Comparison of ENCODE assay signal across 10 mouse cellular contexts in genomic region chr10:75222611-75222998, GRCm38 (mm10). TPM values are rescaled to one million over a fixed set of nuclear protein-coding genes. Genes with fewer than 3 reads are reported as not detected.
A peak's percentile ranks its signal among the peaks of the same experiment; 100 is the strongest.
DNase-seq lines count a peak whose midpoint lies in the region; ATAC-seq lines count a peak whose summit lies in the region.
"Had no signal": no experiment of that assay in that cellular context is flagged by ENCODE, and none has a peak within 500 bp of the region (broad histone marks: within the 10 kb centered on the region; RNA-seq: fewer than 3 reads in every experiment).

No protein-coding gene starts in this region.

- no peaks in the 10 kb centered on the region for H3K27me3 ChIP-seq in lung, embryonic 16.5 days (ENCODE audit: control insufficient read depth, insufficient read depth, low read depth, low read length)
- no peaks in the 10 kb centered on the region for H3K27me3 ChIP-seq in midbrain, embryonic 14.5 days (ENCODE audit: control insufficient read depth, insufficient read depth, low read length)
- H3K27me3 ChIP-seq in forebrain, embryonic 14.5 days (replicated peaks; ENCODE audit: control insufficient read depth, insufficient read depth, low read length), result no peaks in the 10 kb centered on the region
- H3K27me3 ChIP-seq: hindbrain, embryonic 12.5 days; midbrain, embryonic 12.5 days had no signal

- H3K36me3 ChIP-seq in lung, embryonic 16.5 days (ENCODE audit: control insufficient read depth, insufficient read depth, low read length), result no peaks in the 10 kb centered on the region
- H3K36me3 ChIP-seq in midbrain, embryonic 14.5 days (ENCODE audit: control insufficient read depth, insufficient read depth, low read length), result no peaks in the 10 kb centered on the region
- H3K36me3 ChIP-seq in forebrain, embryonic 14.5 days (ENCODE audit: control insufficient read depth, insufficient read depth, low read length), result no peaks in the 10 kb centered on the region
- H3K36me3 ChIP-seq: hindbrain, embryonic 12.5 days; midbrain, embryonic 12.5 days had no signal

- 49% methylated on average over 5 of the region's 5 CpGs for WGBS in lung, embryonic 16.5 days
- 83% methylated on average over 5 of the region's 5 CpGs for WGBS in midbrain, embryonic 14.5 days
- WGBS in forebrain, embryonic 14.5 days, result 87% methylated on average over 5 of the region's 5 CpGs

- H3K9ac ChIP-seq in lung, embryonic 16.5 days (ENCODE audit: low read length), result no peak overlapping the region
- no peak overlapping the region for H3K9ac ChIP-seq in midbrain, embryonic 14.5 days (replicated peaks; ENCODE audit: low read length)
- no peak overlapping the region for H3K9ac ChIP-seq in forebrain, embryonic 14.5 days (ENCODE audit: low read length)
- H3K9ac ChIP-seq: hindbrain, embryonic 12.5 days; midbrain, embryonic 12.5 days had no signal

- no peak overlapping the region for H3K4me2 ChIP-seq in lung, embryonic 16.5 days (ENCODE audit: low read depth, low read length)
- H3K4me2 ChIP-seq in midbrain, embryonic 14.5 days (ENCODE audit: low read length), result no peak overlapping the region
- H3K4me2 ChIP-seq in forebrain, embryonic 14.5 days (ENCODE audit: low read length), result no peak overlapping the region
- H3K4me2 ChIP-seq: hindbrain, embryonic 12.5 days; midbrain, embryonic 12.5 days had no signal

- no peaks in the 10 kb centered on the region for H3K9me3 ChIP-seq in lung, embryonic 16.5 days (ENCODE audit: control insufficient read depth, low read length)
- no peaks in the 10 kb centered on the region for H3K9me3 ChIP-seq in midbrain, embryonic 14.5 days (ENCODE audit: control insufficient read depth, low read length)
- no peaks in the 10 kb centered on the region for H3K9me3 ChIP-seq in forebrain, embryonic 14.5 days (replicated peaks; ENCODE audit: control insufficient read depth, low read length)
- H3K9me3 ChIP-seq: hindbrain, embryonic 12.5 days; midbrain, embryonic 12.5 days had no signal

- peaks cover 28% of the 10 kb centered on the region for H3K4me1 ChIP-seq in lung, embryonic 16.5 days (replicated peaks; ENCODE audit: control insufficient read depth, insufficient read depth, low read length)
- no peaks in the 10 kb centered on the region for H3K4me1 ChIP-seq in midbrain, embryonic 14.5 days (ENCODE audit: control insufficient read depth, insufficient read depth, low read length)
- no peaks in the 10 kb centered on the region for H3K4me1 ChIP-seq in forebrain, embryonic 14.5 days (ENCODE audit: control insufficient read depth, insufficient read depth, low read length)

- peak; percentile 69; the same call in 1 of the 2 replicates for ATAC-seq in lung, embryonic 16.5 days (ENCODE audit: low read depth)
- ATAC-seq in midbrain, embryonic 14.5 days (ENCODE audit: low FRiP score, low TSS enrichment), result no peak
- ATAC-seq in forebrain, embryonic 14.5 days, result no peak

- peak overlapping the region; percentile 58 for H3K27ac ChIP-seq in lung, embryonic 16.5 days (ENCODE audit: low read length)
- no peak overlapping the region for H3K27ac ChIP-seq in midbrain, embryonic 14.5 days (replicated peaks; ENCODE audit: low read depth, low read length)
- H3K27ac ChIP-seq in forebrain, embryonic 14.5 days (ENCODE audit: low read depth, low read length), result no peak overlapping the region
- H3K27ac ChIP-seq: hindbrain, embryonic 12.5 days; midbrain, embryonic 12.5 days had no signal

- no peak overlapping the region for H3K4me3 ChIP-seq in lung, embryonic 16.5 days (ENCODE audit: low read length)
- no peak overlapping the region for H3K4me3 ChIP-seq in midbrain, embryonic 14.5 days (replicated peaks; ENCODE audit: low read depth, low read length)
- H3K4me3 ChIP-seq in forebrain, embryonic 14.5 days (ENCODE audit: low read depth, low read length), result no peak overlapping the region
- H3K4me3 ChIP-seq: hindbrain, embryonic 12.5 days; midbrain, embryonic 12.5 days had no signal

- DNase-seq in adrenal gland, adult (ENCODE audit: inconsistent age in 2 of 2, low spot score in 1 of 2), result peak; percentile 52 to 86
- no peak for DNase-seq in adrenal gland, postnatal 10 days
- peak; percentile 26 for DNase-seq in spleen, adult 12 weeks (ENCODE audit: low spot score)
- DNase-seq in spleen, postnatal 4 days (ENCODE audit: low spot score in 2 of 2), result no peak
- DNase-seq in midbrain, embryonic 14.5 days, result no peak
- no peak for DNase-seq in forebrain, embryonic 14.5 days (ENCODE audit: low spot score)
- no peak for DNase-seq in thymus, postnatal 0 days (ENCODE audit: low spot score)

RNA-seq across cellular contexts. Expression of gene Specc1l, which starts 10.7 kb away (rescaled TPM):
- total RNA-seq in adrenal gland, postnatal 10 days (2021), result 10 to 100 TPM; 43.4 to 49.3 TPM
- 48.2 and 49.0 TPM in 2 replicates for polyA plus RNA-seq in lung, embryonic 16.5 days (2015; fragmentation: Nextera tagmentation; extraction: Ambion mirVana)
- 25.4 and 30.9 TPM in 2 replicates for polyA plus RNA-seq in midbrain, embryonic 14.5 days (2014; fragmentation: Nextera tagmentation; extraction: Ambion mirVana)
- 24.3 and 29.6 TPM in 2 replicates for polyA plus RNA-seq in forebrain, embryonic 14.5 days (2014; fragmentation: Nextera tagmentation; extraction: Ambion mirVana)
- polyA plus RNA-seq in thymus, postnatal 0 days (2015; fragmentation: Nextera tagmentation; extraction: Ambion mirVana), result 17.0 TPM in 2 replicates

Comparison
In these comparisons a context has a peak if more than half of its experiments do, and no peak if none do; other contexts are left out.
1. DNase-seq: peak in adrenal gland, adult (2 of 2) and spleen, adult 12 weeks (single experiment); none in adrenal gland, postnatal 10 days (single experiment), spleen, postnatal 4 days (0 of 2), midbrain, embryonic 14.5 days (single experiment), forebrain, embryonic 14.5 days (single experiment) and thymus, postnatal 0 days (single experiment).